Comparison of ENCODE assay signal across 8 mouse cellular contexts in the genomic region with DNA sequence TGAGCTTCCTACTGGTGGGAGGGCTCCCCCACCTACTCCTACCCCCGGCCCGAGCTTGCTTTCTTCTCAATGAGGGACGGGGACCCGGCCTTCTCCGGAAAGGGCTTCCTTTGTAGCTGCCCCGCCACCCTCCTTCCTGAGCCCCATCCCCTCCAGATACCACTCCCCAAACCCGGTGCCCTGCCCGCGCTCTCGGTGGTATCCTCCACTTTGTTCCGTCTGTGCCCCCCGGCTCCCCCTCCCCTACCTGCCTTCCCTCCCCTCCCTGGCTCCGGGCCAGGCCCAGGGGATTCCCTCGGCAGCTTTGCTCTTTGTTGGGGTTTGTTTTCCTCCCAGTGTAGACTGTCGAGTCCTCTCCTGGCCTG. TPM values are rescaled to one million over a fixed set of nuclear protein-coding genes. Genes with fewer than 3 reads are reported as not detected.
A peak's percentile ranks its signal among the peaks of the same experiment; 100 is the strongest.
DNase-seq lines count a peak whose midpoint lies in the region; ATAC-seq and TF ChIP-seq lines count a peak whose summit lies in the region.

No protein-coding gene starts in this region.

- H3K9me3 ChIP-seq in embryonic facial prominence, embryonic 12.5 days, result no peaks in the 10 kb centered on the region
- no peaks in the 10 kb centered on the region for H3K9me3 ChIP-seq in intestine, postnatal 0 days (ENCODE audit: control insufficient read depth)
- no peaks in the 10 kb centered on the region for H3K9me3 ChIP-seq in neural tube, embryonic 11.5 days (ENCODE audit: control insufficient read depth, low read length)

- 0 out of 2 replicates have a peak, but pooled peaks have one; percentile 1 for ATAC-seq in embryonic facial prominence, embryonic 12.5 days (ENCODE audit: insufficient number of reproducible peaks, insufficient read depth, low FRiP score, low TSS enrichment)
- no peak for ATAC-seq in intestine, postnatal 0 days
- peak; percentile 51 for ATAC-seq in neural tube, embryonic 11.5 days (ENCODE audit: insufficient read depth, low FRiP score, low TSS enrichment)

- H3K4me1 ChIP-seq in embryonic facial prominence, embryonic 12.5 days, result peaks cover 38% of the 10 kb centered on the region
- peaks cover 11% of the 10 kb centered on the region for H3K4me1 ChIP-seq in intestine, postnatal 0 days (replicated peaks; ENCODE audit: control insufficient read depth, insufficient read depth, low read length)
- peaks cover 26% of the 10 kb centered on the region for H3K4me1 ChIP-seq in neural tube, embryonic 11.5 days (ENCODE audit: control insufficient read depth, insufficient read depth, low read length)

- peak overlapping the region; percentile 93 for H3K4me3 ChIP-seq in embryonic facial prominence, embryonic 12.5 days
- peak overlapping the region; percentile 85 for H3K4me3 ChIP-seq in intestine, postnatal 0 days (ENCODE audit: low read depth, low read length)
- peak overlapping the region; percentile 96 for H3K4me3 ChIP-seq in neural tube, embryonic 11.5 days (ENCODE audit: low read depth, low read length)

- H3K27me3 ChIP-seq in embryonic facial prominence, embryonic 12.5 days, result no peaks in the 10 kb centered on the region
- H3K27me3 ChIP-seq in intestine, postnatal 0 days (replicated peaks; ENCODE audit: control insufficient read depth, insufficient read depth, low read length), result peaks cover 12% of the 10 kb centered on the region
- no peaks in the 10 kb centered on the region for H3K27me3 ChIP-seq in neural tube, embryonic 11.5 days (ENCODE audit: control insufficient read depth, insufficient read depth, low read length)

- peaks cover 26% of the 10 kb centered on the region for H3K36me3 ChIP-seq in embryonic facial prominence, embryonic 12.5 days
- peaks cover 22% of the 10 kb centered on the region for H3K36me3 ChIP-seq in intestine, postnatal 0 days (ENCODE audit: control insufficient read depth, insufficient read depth)
- peaks cover 18% of the 10 kb centered on the region for H3K36me3 ChIP-seq in neural tube, embryonic 11.5 days (ENCODE audit: control insufficient read depth, insufficient read depth, low read length)

- peak; percentile 94 for DNase-seq in heart, adult 11 months
- no peak for DNase-seq in heart, postnatal 36 days
- peak; percentile 67 for DNase-seq in CD4-positive, CD25-positive, alpha-beta regulatory T cell, adult 2 months (ENCODE audit: low read depth, low spot score)
- peak; percentile 78 for DNase-seq in neural tube, embryonic 11.5 days (ENCODE audit: low spot score)
- no peak for DNase-seq in left cerebral cortex, postnatal 36 days (ENCODE audit: low spot score in 2 of 2)
- DNase-seq in adipocyte (ENCODE audit: low spot score), result no peak

- H3K27ac ChIP-seq in embryonic facial prominence, embryonic 12.5 days, result peak overlapping the region; percentile 98
- 0 out of 2 replicates have a peak overlapping the region, but pooled peaks have one; percentile 54 for H3K27ac ChIP-seq in intestine, postnatal 0 days (ENCODE audit: low read depth, low read length)
- H3K27ac ChIP-seq in neural tube, embryonic 11.5 days (ENCODE audit: low read depth, low read length), result peak overlapping the region; percentile 89

- TF ChIP-seq CTCF in intestine, postnatal 0 days (IDR thresholded peaks at IDR 0.05; ENCODE audit: low read depth), result no peak

- peak overlapping the region; percentile 92 for H3K4me2 ChIP-seq in embryonic facial prominence, embryonic 12.5 days (replicated peaks)
- peak overlapping the region; percentile 97 for H3K4me2 ChIP-seq in intestine, postnatal 0 days (replicated peaks; ENCODE audit: low read depth)
- peak overlapping the region; percentile 97 for H3K4me2 ChIP-seq in neural tube, embryonic 11.5 days (ENCODE audit: low read depth)

- peak overlapping the region; percentile 96 for H3K9ac ChIP-seq in embryonic facial prominence, embryonic 12.5 days
- peak overlapping the region; percentile 65 for H3K9ac ChIP-seq in intestine, postnatal 0 days (ENCODE audit: low read depth, low read length)
- H3K9ac ChIP-seq in neural tube, embryonic 11.5 days (ENCODE audit: low read length), result peak overlapping the region; percentile 97

- intact Hi-C loops in heart, postnatal 36 days (cut with DNase I), result no loop called here
- intact Hi-C loops in left cerebral cortex, postnatal 36 days (cut with DNase I), result loop anchor here (2.0 kb wide), 1 partner anchor 25 kb away; no protein-coding TSS in a partner anchor

- under 1% methylated on average over 15 of the region's 15 CpGs for WGBS in embryonic facial prominence, embryonic 12.5 days
- WGBS in intestine, postnatal 0 days, result 3% methylated on average over 15 of the region's 15 CpGs
- WGBS in neural tube, embryonic 11.5 days, result 1% methylated on average over 15 of the region's 15 CpGs

RNA-seq across cellular contexts. Expression of a gene that starts 0.8 kb away (rescaled TPM):
- 1 to 10 TPM; 3.2 to 3.9 TPM for total RNA-seq in heart, postnatal 36 days (2021)
- 103 and 105 TPM in 2 replicates for polyA plus RNA-seq in embryonic facial prominence, embryonic 12.5 days (2016; fragmentation: Nextera tagmentation; extraction: Ambion mirVana)
- polyA plus RNA-seq in intestine, postnatal 0 days (2015; fragmentation: Nextera tagmentation; extraction: Ambion mirVana), result 4.9 TPM in 2 replicates
- 61.5 and 65.0 TPM in 2 replicates for polyA plus RNA-seq in neural tube, embryonic 11.5 days (2014; fragmentation: Nextera tagmentation; extraction: Ambion mirVana)
- 1 to 10 TPM; 2.6 to 2.7 TPM for total RNA-seq in left cerebral cortex, postnatal 36 days (2021)

RNA-seq across cellular contexts. Expression of a gene that starts 17.2 kb away (rescaled TPM):
- total RNA-seq in heart, postnatal 36 days (2021), result 1 to 10 TPM; 5.3 to 9.1 TPM
- 9.4 and 10.8 TPM in 2 replicates for polyA plus RNA-seq in embryonic facial prominence, embryonic 12.5 days (2016; fragmentation: Nextera tagmentation; extraction: Ambion mirVana)
- 6.4 and 6.6 TPM in 2 replicates for polyA plus RNA-seq in intestine, postnatal 0 days (2015; fragmentation: Nextera tagmentation; extraction: Ambion mirVana)
- polyA plus RNA-seq in neural tube, embryonic 11.5 days (2014; fragmentation: Nextera tagmentation; extraction: Ambion mirVana), result 6.8 and 7.0 TPM in 2 replicates
- total RNA-seq in left cerebral cortex, postnatal 36 days (2021), result 10 to 100 TPM; 12.3 to 16.0 TPM

RNA-seq across cellular contexts. Expression of a gene that starts 35.6 kb away (rescaled TPM):
- not detected for total RNA-seq in heart, postnatal 36 days (2021)
- not detected in 2 replicates for polyA plus RNA-seq in embryonic facial prominence, embryonic 12.5 days (2016; fragmentation: Nextera tagmentation; extraction: Ambion mirVana)
- polyA plus RNA-seq in intestine, postnatal 0 days (2015; fragmentation: Nextera tagmentation; extraction: Ambion mirVana), result 30.9 and 32.3 TPM in 2 replicates
- not detected in 2 replicates for polyA plus RNA-seq in neural tube, embryonic 11.5 days (2014; fragmentation: Nextera tagmentation; extraction: Ambion mirVana)
- total RNA-seq in left cerebral cortex, postnatal 36 days (2021), result not detected

Comparison
In these comparisons a context has a peak if more than half of its experiments do, and no peak if none do; other contexts are left out.
1. DNase-seq: peak in heart, adult 11 months (single experiment), CD4-positive, CD25-positive, alpha-beta regulatory T cell, adult 2 months (single experiment) and neural tube, embryonic 11.5 days (single experiment); none in heart, postnatal 36 days (0 of 2), left cerebral cortex, postnatal 36 days (0 of 2) and adipocyte (single experiment).
2. RNA of a gene that starts 0.8 kb away (polyA plus RNA-seq): 103 to 105 TPM in embryonic facial prominence, embryonic 12.5 days and 61.5 to 65.0 TPM in neural tube, embryonic 11.5 days; 4.9 TPM in intestine, postnatal 0 days; every median in the first group is over 10 times any median in the second.
3. RNA of a gene that starts 35.6 kb away (polyA plus RNA-seq): 30.9 to 32.3 TPM in intestine, postnatal 0 days; not detected in embryonic facial prominence, embryonic 12.5 days and not detected in neural tube, embryonic 11.5 days; every median in the first group is over 10 times any median in the second.
4. Peak in every context shown above with its lines, with median percentiles within 50 percentile points of each other: H3K27ac ChIP-seq, H3K4me2 ChIP-seq, H3K4me3 ChIP-seq and H3K9ac ChIP-seq.